Mouse (Mus musculus): ENCODE results near the gene Car14.
A peak's percentile ranks its signal among the peaks of the same experiment; 100 is the strongest.
"Not testable (repeated sequence)": the region's sequence is repeated elsewhere in the genome, so short reads cannot be mapped to it uniquely, and the experiment has no call there.

The Car14 gene

GRCm38 (mm10) chr3:95891211-95892065, 13.1 kb downstream of the Car14 start, which contains the start of gene BC028528:
BC028528 (minus strand) TSS chr3:95892005.
- DNase-seq = peak; percentile 69 to 74

DNA sequence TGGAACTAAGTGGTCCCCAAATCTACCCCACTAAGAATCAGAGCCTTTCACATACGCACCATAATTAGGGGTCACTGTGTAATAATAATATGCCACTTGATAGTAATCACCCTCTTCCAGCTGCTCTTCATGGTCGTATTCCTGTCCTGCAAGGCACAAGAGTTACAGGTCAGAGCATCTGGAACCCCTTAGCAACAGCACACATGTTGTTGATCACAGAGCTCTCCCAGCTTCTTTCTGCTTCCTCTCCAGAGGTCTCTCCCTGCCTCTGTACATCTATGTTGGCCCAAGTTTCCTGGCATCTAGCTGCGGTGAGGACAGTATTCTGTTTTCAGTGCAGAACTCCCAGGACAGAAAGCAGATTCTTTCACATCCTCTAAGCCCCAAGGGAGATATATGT, 14.8 kb downstream of the Car14 start:
- no peak for DNase-seq

DNA sequence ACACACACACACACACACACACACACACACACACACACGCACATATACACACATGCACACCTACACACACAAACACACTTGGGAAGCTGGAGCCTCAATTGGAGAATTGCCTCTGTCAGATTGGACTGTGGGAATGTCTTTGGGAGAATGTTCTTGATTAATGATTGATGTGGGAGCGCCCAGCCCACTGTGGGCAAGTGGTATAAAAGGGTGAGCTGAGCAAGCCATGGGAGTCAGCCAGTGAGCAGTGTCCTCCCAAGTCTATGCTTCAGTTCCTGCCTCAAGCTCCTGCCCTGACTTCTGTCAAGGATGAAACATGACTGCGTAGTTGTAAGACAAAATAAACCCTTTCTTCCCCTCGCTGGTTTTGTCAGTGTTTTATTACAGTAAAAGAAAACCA, 16.9 kb downstream of the Car14 start:
- no peak for DNase-seq

- DNase-seq = no peak
These were observed 20.1 kb downstream of the Car14 start for GRCm38 (mm10) chr3:95884400-95884799.

- DNase-seq = peak; percentile 74 to 85
These were observed 21.6 kb downstream of the Car14 start for GRCm38 (mm10) chr3:95882816-95883425.

- peak; percentile 96 to 97 for DNase-seq
These were observed 22.3 kb downstream of the Car14 start, which contains the start of gene Ciart for GRCm38 (mm10) chr3:95881979-95882815. Ciart (minus strand) TSS chr3:95882251.

- DNase-seq = peak in 1 of 2 experiments; percentile 49
These were observed 25.4 kb downstream of the Car14 start for GRCm38 (mm10) chr3:95879063-95879462.

- DNase-seq = no peak
These were observed 32.4 kb downstream of the Car14 start for GRCm38 (mm10) chr3:95872048-95872447.

DNA sequence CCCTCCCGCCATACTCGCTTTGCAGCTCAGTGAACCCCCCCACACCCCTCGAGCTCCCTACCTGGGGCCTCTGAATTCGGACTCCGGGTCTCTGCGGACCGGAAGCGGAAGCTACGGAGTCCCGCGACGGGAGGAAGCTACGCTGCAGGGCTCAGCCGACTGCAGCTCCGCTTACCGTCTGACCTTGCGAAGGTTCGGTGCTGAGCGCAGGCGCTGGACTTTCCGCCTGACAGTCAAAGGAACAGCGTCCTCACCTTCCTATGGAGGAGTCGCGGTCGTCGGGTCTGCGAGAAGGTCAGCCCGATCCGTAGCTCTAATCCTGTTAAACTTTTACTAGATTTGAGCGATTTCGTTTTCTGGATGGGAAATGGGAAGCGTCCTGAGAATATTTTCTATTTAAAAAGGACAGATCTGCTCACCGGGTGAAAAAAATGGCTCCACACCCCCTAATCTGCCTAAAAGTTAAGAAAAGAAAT, 33.1 kb downstream of the Car14 start, which contains the start of gene Mrps21:
Mrps21 (minus strand) TSS at position 128 of the 476 bp plus-strand sequence.
- peak; percentile 86 to 91 for DNase-seq

- DNase-seq = peak in 1 of 2 experiments; percentile 12
These were observed 33.5 kb downstream of the Car14 start for GRCm38 (mm10) chr3:95870976-95871375.

DNA sequence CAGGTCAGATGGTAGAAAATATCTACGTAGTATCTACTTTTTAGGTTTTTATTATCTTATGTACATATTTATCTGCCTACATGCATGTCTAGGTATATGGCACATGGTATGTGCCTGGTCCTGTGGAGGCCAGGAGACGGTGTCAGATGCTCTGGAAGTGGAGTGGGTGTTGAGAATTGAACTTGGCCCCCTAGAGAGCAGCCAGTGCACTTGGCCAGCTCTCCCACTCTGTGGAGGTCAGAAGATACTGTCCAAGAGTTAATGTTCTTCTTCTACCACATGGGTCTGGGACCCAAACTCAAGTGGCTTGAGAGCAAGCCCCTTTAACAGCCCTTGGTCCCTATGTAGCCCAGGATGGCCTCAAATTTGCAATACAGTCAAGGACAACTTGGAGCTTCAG, 37.1 kb downstream of the Car14 start:
- no peak for DNase-seq

DNA sequence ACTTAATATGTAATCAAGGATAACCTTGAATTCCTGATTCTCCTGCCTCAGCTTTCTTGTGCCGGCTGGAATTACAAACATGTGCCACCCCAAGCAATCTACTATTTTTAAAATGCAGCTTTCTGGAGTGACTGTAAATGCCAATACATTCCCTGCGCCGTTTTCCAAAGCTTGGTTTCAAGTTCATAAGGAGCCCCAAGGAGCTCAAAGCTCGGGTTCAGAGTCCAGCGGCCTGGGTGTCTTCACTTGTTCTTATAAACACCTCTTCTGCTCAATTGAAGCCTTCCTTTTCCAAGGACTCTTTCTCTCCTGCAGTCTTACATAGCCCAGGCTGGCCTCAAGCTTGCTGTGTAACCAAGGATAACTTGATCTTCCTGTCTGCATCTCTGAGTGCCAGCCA, 38.4 kb downstream of the Car14 start:
- DNase-seq = no peak

DNA sequence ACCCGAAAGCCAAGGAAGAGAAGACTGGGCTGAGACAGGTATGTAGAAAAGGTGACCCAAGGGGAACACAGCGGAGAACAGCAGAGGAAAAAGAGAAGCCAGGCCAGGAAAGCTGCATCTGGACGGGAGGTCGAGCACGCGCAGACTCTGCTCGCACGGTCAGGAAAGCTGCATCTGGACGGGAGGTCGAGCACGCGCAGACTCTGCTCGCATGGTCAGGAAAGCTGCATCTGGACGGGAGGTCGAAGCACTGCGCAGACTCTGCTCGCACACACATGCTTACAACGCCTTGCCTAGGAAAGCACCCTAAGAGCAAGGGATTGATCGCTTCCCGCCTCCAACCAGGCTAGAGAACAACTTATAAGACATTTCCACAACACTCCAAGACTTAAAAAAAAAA, 38.9 kb downstream of the Car14 start:
- DNase-seq = no peak

DNA sequence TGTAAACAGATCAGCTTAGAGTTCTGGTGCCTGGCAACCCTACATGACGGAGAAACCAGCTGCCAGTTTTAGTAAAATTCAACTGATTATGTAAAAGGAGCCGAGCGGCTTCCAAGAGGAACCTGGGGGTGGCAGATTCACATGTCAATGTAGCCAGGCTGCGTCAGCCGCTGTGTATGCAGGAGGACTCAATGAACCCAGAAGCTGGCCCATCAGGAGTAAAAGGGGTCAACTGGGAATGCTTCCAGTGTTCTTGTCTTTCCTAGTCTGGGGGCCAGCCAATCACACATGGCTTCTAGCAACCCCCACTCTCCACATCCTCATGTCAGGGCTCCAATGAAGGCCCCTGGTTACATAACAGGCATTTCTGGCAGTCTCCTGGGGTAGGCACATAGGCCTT, 39.4 kb downstream of the Car14 start:
- DNase-seq = peak in 1 of 2 experiments; percentile 14

GRCm38 (mm10) chr3:95863578-95863977, 40.9 kb downstream of the Car14 start:
- peak in 1 of 2 experiments; percentile 22 for DNase-seq

GRCm38 (mm10) chr3:95861796-95862195, 42.7 kb downstream of the Car14 start:
- DNase-seq = peak; percentile 52 to 85

DNA sequence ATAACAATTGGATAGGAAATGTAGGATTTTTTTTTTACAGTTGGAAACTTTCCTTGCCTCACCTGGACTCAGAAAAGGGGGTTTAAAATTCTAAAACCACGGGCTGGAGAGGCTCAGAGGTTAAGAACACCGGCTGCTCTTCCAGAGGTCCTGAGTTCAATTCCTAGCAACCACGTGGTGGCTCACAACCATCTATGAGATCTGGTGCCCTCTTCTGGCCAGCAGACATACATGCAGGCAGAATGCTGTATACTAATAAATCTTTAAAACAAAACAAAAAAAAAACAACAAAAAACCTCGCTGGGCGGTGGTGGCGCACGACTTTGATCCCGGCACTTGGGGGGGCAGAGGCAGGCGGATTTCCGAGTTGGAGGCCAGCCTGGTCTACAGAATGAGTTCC, 43.3 kb downstream of the Car14 start:
- DNase-seq = peak in 1 of 2 experiments; percentile 12

GRCm38 (mm10) chr3:95860323-95860722, 44.2 kb downstream of the Car14 start:
- no peak for DNase-seq

DNA sequence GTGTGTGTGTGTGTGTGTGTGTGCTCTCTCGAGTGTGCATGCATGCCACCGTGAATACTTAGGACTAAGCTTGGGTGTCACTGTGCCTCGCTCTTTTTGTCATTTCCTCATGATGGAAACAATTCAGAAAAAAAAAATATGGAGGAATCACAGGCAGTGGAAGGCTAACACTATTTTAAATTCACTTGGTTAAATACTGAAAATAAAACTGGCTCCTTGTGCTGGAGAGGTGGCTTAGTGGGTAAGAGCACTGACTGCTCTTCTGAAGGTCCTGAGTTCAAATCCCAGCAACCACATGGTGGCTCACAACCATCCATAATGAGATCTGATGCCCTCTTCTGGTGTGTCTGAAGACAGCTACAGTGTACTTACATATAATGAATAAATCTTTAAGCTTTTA, 46.2 kb downstream of the Car14 start:
- not testable (repeated sequence) for DNase-seq

DNA sequence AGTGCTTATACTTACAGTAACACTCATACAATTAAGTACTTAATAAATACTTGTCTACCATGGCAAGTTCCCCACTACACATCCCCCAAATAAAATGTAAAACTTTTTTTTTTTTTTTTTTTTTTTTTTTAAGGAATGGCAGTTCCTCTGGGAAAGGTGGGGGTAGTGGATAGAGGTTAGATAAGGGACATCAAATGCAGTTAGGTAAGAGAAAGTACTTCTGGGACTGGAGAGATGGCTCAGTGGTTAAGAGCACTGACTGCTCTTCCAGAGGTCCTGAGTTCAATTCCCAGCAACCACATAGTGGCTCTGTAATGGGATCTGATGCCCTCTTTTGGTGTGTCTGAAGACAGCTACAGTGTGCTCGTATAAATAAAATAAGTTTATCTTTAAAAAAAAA, 47.4 kb downstream of the Car14 start:
- not testable (repeated sequence) for DNase-seq

GRCm38 (mm10) chr3:95856115-95856514, 48.4 kb downstream of the Car14 start:
- DNase-seq = no peak

DNA sequence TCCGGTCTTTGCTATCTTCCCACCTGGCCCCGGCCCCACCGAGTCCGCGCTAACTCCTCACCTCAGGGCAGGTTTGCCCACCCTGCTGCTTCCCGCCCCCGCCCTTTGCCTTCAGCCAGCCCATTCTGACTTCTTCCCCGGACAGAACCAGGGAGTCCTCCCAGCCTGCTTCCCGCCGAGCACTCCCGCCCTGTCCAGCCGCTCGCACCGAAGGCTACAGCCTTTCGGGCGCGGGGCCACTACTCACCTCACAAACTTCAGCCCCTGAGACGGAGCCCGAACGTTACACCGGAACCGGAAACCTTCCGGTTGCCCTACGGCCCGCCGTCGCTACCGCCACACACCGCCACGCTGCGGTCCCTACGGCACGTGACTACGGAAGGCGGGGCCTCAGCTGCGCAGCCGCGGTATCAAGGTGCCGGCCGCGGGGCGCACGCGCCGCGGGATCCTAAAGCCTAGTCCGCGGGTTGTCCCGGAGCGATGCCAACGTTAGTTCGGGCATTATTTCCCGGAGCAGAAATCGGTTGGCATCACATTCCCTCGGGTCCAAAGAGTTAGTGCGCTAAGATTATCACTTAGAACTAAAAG, 48.9 kb downstream of the Car14 start, which contains the start of gene Prpf3:
Prpf3 (minus strand) TSS at position 384 of the 588 bp plus-strand sequence.
- DNase-seq = peak; percentile 95 to 96

Data from lung, adult 18-20 months (tissue).